Mouse (Mus musculus) liver, embryonic 14.5 days (tissue): Measurements from ENCODE around the gene Tle4.

Source experiments
- CTCF ChIP-seq: IDR thresholded peaks from 2 replicates; pipeline ENCODE4 v1.5.1; 2016; ENCODE audit warnings: antibody characterized with exemption, low read depth, control low read depth
- EP300 ChIP-seq: IDR thresholded peaks from 2 replicates; pipeline ENCODE4 v1.6.1; 2016; ENCODE audit warnings: antibody characterized with exemption, low read depth

DNA sequence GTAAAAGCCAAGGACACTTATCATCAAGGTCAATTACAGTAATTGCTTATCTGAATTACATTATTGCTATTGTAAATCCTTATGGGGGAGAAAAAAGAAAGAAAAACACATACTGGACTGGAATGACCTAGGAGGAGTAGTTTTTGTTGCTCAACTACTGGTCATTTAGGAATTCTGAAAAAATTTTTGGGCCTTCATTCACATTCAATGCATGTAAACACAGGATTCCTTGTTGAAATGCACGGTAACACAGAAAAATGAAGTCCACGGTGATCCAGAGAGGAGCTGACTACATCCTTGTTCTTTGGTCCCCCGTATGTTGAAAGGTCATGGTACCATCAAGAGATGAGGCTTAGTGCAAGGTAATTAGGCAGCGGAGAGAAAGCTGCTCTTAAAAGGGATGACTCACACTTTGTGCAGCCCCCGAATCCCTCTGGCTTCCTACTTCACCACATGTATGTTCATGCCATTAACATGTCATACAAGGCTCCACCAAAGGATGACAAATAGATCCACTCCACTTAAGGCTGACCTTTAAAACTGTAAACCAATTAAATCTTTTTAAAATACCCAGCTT, 115.2 kb downstream of the Tle4 start:
- TF ChIP-seq EP300: no peak
- TF ChIP-seq CTCF: no peak
